Mouse (Mus musculus): ENCODE data around the gene Bcam. TPM values are rescaled to one million over a fixed set of nuclear protein-coding genes. Genes with fewer than 3 reads are reported as not detected.

Bcam gene
- total RNA-seq, 2 experiments from 2014 or later = not detected

GRCm38 (mm10) chr7:19740269-19740668 lies 30.5 kb downstream of the Bcam start:
- no peak for ATAC-seq (replicated peaks; ENCODE audit: low FRiP score, poor library complexity, severe bottlenecking)

DNA sequence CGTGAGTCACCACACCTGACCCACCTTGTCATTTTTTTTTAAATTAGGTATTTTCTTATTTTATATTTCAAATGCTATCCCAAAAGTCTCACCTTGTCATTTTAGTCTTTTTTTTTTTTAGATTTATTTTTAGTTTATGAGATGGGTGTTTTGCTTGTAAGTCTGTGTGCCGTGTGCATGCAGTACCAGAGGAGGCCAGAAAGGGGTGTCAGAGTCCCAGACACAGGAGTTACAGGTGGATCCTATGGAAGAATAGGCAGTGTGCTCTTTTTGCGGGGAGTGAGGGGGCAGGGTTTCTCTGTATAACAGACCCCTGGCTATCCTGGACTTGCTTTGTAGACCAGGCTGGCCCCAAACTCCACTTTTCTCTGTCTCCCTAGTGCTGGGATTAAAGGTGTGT lies 32.0 kb downstream of the Bcam start:
- ATAC-seq (replicated peaks; ENCODE audit: low FRiP score, poor library complexity, severe bottlenecking) = no peak

DNA sequence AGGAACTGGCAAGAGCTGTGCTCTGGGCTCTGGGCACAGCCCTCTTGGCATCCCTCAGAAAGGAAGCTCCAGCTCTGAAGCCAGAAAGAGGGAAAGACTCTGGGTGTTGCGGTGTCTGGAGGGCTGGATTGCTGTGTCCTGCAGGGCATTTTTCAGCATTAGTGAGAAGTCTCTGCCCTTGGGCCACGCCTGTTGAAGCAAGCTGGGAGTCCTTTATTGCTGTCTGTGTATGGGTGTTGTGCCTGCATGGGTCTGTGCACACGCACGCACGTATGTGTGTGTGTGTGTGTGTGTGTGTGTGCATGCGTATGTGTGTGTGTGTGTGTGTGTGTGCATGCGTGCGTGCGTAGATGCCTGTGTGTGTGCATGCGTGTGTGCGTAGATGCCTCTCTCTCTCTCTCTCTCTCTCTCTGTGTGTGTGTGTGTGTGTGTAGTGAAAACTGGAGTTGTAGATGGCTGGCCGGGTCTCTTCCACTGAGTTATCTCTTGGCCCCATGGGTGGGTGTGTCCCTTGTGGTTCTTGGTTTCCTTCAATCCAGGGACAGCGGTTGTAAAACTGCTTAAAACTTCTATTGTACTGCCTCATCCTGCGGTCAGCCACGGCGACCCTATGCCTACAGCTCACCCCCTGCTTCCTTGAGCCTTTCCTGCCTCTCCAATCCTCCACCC lies 34.3 kb downstream of the Bcam start:
- peak; percentile 68 for ATAC-seq (replicated peaks; ENCODE audit: low FRiP score, poor library complexity, severe bottlenecking)

- ATAC-seq (replicated peaks; ENCODE audit: low FRiP score, poor library complexity, severe bottlenecking) = no peak
These were observed 36.6 kb downstream of the Bcam start for GRCm38 (mm10) chr7:19734178-19734666.

- no peak for ATAC-seq (replicated peaks; ENCODE audit: low FRiP score, poor library complexity, severe bottlenecking)
These were observed 44.3 kb downstream of the Bcam start for GRCm38 (mm10) chr7:19726541-19726940.

GRCm38 (mm10) chr7:19724167-19724566 lies 46.6 kb downstream of the Bcam start:
- ATAC-seq (replicated peaks; ENCODE audit: low FRiP score, poor library complexity, severe bottlenecking) = no peak

GRCm38 (mm10) chr7:19722754-19723195 lies 48.0 kb downstream of the Bcam start:
- ATAC-seq (replicated peaks; ENCODE audit: low FRiP score, poor library complexity, severe bottlenecking) = no peak

- no peak for ATAC-seq (replicated peaks; ENCODE audit: low FRiP score, poor library complexity, severe bottlenecking)
These were observed 51.6 kb downstream of the Bcam start for GRCm38 (mm10) chr7:19719200-19719599.

DNA sequence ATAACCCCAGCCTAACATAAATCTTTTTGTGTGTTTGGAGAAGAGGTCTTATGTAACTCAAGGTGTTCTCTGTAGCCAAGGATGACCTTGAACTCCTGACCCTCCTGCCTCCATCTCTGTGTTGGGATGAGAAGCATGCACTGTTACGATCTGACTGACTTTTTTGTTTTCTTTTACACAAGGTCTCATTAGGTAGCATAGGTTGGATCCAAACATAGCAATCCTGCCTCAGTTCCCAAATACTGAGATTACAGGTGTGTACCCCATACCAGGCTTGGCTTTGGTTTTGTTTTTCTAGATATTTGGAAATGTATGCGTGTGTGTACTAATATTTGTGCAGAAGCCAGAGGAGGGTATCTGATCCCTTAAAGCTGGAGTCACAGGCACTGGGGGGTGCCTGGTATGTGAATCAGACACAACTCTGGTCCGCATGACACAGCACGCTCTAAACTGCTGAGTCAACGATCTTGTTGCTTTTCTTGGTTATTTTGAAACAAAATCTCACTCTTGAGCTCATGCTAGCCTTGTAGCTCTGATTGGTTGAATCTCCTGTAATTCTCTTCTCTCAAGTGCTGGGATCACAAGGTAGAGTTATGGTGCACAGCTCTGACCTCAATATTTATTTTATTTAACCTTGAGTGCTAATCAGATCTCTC lies 52.4 kb downstream of the Bcam start:
- ATAC-seq (replicated peaks; ENCODE audit: low FRiP score, poor library complexity, severe bottlenecking) = no peak

- no peak for ATAC-seq (replicated peaks; ENCODE audit: low FRiP score, poor library complexity, severe bottlenecking)
These were observed 53.5 kb downstream of the Bcam start for GRCm38 (mm10) chr7:19717346-19717745.

- no peak for ATAC-seq (replicated peaks; ENCODE audit: low FRiP score, poor library complexity, severe bottlenecking)
These were observed 54.0 kb downstream of the Bcam start for GRCm38 (mm10) chr7:19716822-19717221.

DNA sequence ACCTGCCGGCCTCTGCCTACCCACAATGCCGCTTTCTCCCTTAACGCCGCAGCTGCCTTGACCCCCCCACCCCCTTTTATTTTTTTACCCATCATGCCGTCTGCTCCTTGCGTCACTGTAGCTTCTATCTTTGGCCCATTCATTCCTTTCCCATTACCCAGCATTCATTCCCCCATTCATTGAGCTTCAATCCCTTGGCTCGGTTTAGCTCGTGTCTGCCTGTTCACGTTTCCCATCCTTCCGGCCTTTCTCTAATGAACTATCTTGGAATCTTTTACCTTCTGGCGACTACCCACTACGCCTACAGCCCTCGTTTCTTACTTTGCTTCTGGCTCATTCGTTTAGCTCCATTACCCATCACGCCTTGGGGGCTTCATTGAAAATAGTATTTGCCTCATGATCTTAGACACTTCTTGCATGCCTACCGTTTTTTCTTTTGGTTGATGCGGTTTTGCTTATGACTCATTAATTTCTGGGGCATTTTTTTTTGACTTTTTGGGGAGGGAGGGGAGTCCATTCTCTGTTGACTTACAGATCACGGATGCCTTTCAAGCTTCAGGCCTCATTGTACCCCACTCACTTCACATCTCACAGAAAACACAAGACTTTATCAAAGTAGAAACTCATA lies 54.6 kb downstream of the Bcam start:
- ATAC-seq (replicated peaks; ENCODE audit: low FRiP score, poor library complexity, severe bottlenecking) = peak; percentile 28

DNA sequence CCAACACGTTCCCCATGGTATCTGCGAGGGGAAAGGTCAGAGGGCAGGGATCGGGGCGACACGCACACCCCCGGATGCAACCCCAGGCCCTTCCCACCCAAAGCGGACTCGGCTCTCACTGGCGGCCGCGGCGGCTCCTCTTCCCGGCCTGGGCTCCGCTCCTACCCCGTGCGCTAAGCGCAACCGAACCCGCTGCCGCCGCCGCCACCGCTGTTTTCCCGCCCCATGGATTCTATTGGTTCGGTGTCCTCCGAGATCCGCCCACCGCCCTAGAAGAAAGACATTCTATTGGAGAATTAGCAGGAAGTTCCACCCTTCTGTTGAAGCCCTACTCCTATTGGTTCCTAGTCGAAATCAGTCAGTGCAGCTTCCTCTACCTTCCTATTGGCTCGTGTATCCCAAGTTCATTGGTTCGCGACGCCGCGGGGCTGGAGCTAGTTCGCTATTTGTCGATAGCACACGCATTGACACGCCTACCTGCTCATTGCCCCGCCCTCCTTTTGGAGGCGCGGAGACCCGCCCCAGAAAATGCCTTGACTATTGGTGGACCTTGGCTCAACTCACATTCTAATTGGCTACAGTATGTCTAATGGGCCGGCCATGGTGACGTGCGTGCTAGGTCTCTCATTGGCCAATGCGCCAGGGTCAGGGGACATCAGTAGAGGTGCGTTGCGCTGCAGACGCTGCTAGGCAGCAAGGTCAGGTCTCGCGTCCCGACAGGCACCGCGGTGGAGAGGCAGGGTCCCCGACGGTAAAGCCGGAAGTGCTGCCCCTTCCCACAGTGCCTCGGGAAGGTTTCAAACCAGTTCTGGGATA lies 55.4 kb downstream of the Bcam start, which contains the start of gene Tomm40:
Tomm40 (minus strand) TSS at position 200 of the 816 bp plus-strand sequence.
- peak; percentile 92 for ATAC-seq (replicated peaks; ENCODE audit: low FRiP score, poor library complexity, severe bottlenecking)

GRCm38 (mm10) chr7:19714836-19715235 lies 56.0 kb downstream of the Bcam start:
- no peak for ATAC-seq (replicated peaks; ENCODE audit: low FRiP score, poor library complexity, severe bottlenecking)

DNA sequence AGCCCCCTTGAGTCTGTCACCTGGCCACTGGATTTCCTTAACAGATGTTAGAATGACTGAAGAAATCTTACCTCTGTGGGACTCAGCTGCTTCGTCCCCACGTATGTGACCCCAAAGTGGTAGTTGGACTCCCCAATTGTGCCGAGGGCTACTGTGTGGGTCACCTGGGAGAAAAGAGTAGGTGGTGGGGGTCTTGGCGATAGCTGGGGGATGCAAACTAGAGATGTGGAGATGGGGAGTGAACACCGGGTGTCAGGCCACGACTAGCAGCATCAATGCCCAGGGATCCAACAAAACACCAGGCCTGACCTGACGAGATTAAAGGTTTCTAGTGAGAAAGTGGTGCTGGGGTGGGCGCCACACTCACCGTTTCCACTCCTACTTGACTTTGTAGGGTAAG lies 57.2 kb downstream of the Bcam start:
- no peak for ATAC-seq (replicated peaks; ENCODE audit: low FRiP score, poor library complexity, severe bottlenecking)

GRCm38 (mm10) chr7:19713196-19713595 lies 57.6 kb downstream of the Bcam start:
- ATAC-seq (replicated peaks; ENCODE audit: low FRiP score, poor library complexity, severe bottlenecking) = no peak

GRCm38 (mm10) chr7:19712414-19712813 lies 58.4 kb downstream of the Bcam start:
- ATAC-seq (replicated peaks; ENCODE audit: low FRiP score, poor library complexity, severe bottlenecking) = no peak

DNA sequence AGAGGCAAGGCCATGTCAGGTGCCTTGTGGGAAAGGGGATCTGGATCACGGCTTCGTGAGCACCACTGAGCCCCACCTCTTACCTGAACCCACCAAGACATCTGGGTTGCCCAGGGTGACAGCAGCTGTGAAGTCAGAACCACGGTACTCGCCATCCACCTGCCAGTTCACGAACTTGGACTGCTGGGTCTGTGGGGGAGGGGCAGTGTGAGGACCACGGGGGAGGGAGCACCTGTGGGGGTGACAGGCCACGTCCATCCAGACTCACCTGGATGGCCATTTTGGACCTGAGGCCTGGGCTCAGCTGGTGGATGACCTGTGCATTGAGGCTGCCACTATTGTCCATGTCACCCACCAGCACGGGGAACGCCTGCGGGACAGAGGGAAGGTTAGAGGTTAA lies 60.2 kb downstream of the Bcam start:
- ATAC-seq (replicated peaks; ENCODE audit: low FRiP score, poor library complexity, severe bottlenecking) = no peak
